Mouse (Mus musculus): ENCODE results near the gene Cdkal1. TPM values are rescaled to one million over a fixed set of nuclear protein-coding genes. Genes with fewer than 3 reads are reported as not detected.

The Cdkal1 gene
- polyA plus RNA-seq, 1 experiment from 2014 or later: 8.2 TPM

DNA sequence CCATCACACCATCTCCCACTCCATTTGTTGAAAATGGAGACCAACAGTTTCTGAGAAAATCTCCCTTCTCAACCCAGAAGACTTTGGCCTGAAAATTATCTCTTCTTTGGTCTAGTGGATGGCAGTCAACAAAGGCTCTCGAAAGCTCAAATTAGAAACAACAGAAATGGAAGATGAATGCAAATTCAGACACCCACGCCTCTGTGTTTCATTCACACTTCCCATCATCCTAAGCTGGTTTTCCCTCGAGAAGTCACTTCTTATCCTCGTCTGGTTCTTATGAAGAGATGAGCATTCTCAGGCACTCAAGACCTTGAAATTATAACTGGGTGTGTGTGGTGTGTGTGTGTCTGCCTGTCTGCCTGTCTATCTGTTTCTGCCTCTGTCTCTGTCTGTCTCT is 621.0 kb downstream of the Cdkal1 start:
- H3K9ac ChIP-seq: no peak overlapping the region
- no peak for ATAC-seq (ENCODE audit: insufficient read depth)
- H3K27ac ChIP-seq (replicated peaks): no peak overlapping the region
- H3K4me1 ChIP-seq (replicated peaks): no peaks in the 10 kb centered on the region
- WGBS (ENCODE audit: insufficient replicate concordance): 59% methylated on average over 4 of the region's 4 CpGs
- H3K36me3 ChIP-seq (replicated peaks): no peaks in the 10 kb centered on the region
- H3K9me3 ChIP-seq (replicated peaks): no peaks in the 10 kb centered on the region
- H3K4me2 ChIP-seq: no peak overlapping the region
- no peaks in the 10 kb centered on the region for H3K27me3 ChIP-seq
- no peak overlapping the region for H3K4me3 ChIP-seq (replicated peaks)

DNA sequence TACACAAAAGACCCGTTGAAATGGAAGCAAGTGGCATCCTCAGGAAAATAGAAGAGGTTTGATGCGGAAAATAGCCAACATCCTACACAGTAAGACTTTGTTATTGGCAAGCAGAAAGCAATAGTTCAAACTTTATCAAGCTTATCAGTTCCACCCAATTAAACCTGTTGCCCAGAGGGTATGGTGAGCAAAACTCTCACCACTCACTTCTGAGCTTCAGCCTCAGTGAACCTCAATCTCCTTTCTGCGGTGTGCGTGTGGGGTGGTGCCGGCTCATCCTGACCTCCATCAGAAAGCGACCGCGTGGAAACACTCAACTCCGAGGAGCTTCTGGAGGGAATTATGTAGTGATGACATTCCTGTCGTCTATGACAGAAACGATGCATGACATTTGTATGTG is 621.5 kb downstream of the Cdkal1 start:
- Histone ChIP-seq H3K9me3 (replicated peaks) (no peaks in the 10 kb centered on the region), H3K4me2 (no peak overlapping the region), H3K27me3 (no peaks in the 10 kb centered on the region), H3K4me3 (replicated peaks) (no peak overlapping the region), H3K4me1 (replicated peaks) (no peaks in the 10 kb centered on the region), H3K36me3 (replicated peaks) (no peaks in the 10 kb centered on the region), H3K9ac (no peak overlapping the region), H3K27ac (replicated peaks) (no peak overlapping the region)
- 79% methylated on average over 11 of the region's 11 CpGs for WGBS (ENCODE audit: insufficient replicate concordance)
- ATAC-seq (ENCODE audit: insufficient read depth): no peak

GRCm38 (mm10) chr13:29232681-29233080 is 622.8 kb downstream of the Cdkal1 start:
- ATAC-seq (ENCODE audit: insufficient read depth): no peak
- H3K27ac ChIP-seq (replicated peaks): no peak overlapping the region
- H3K9me3 ChIP-seq (replicated peaks): no peaks in the 10 kb centered on the region
- H3K4me3 ChIP-seq (replicated peaks): no peak overlapping the region
- 33% methylated on average over 4 of the region's 4 CpGs for WGBS (ENCODE audit: insufficient replicate concordance)
- H3K27me3 ChIP-seq: no peaks in the 10 kb centered on the region
- no peak overlapping the region for H3K9ac ChIP-seq
- H3K36me3 ChIP-seq (replicated peaks): no peaks in the 10 kb centered on the region
- H3K4me2 ChIP-seq: no peak overlapping the region
- H3K4me1 ChIP-seq (replicated peaks): no peaks in the 10 kb centered on the region

GRCm38 (mm10) chr13:29224815-29225214 is 630.7 kb downstream of the Cdkal1 start:
- ATAC-seq (ENCODE audit: insufficient read depth): no peak
- no peaks in the 10 kb centered on the region for H3K27me3 ChIP-seq
- no peak overlapping the region for H3K4me3 ChIP-seq (replicated peaks)
- H3K4me1 ChIP-seq (replicated peaks): no peaks in the 10 kb centered on the region
- H3K4me2 ChIP-seq: no peak overlapping the region
- H3K9me3 ChIP-seq (replicated peaks): no peaks in the 10 kb centered on the region
- no peak overlapping the region for H3K27ac ChIP-seq (replicated peaks)
- H3K9ac ChIP-seq: no peak overlapping the region
- H3K36me3 ChIP-seq (replicated peaks): no peaks in the 10 kb centered on the region
- WGBS (ENCODE audit: insufficient replicate concordance): 57% methylated on average over 5 of the region's 5 CpGs

- no peak overlapping the region for H3K4me3 ChIP-seq (replicated peaks)
- WGBS (ENCODE audit: insufficient replicate concordance): 53% methylated on average over 10 of the region's 10 CpGs
- no peaks in the 10 kb centered on the region for H3K36me3 ChIP-seq (replicated peaks)
- H3K27me3 ChIP-seq: no peaks in the 10 kb centered on the region
- H3K9ac ChIP-seq: no peak overlapping the region
- no peak overlapping the region for H3K4me2 ChIP-seq
- no peaks in the 10 kb centered on the region for H3K4me1 ChIP-seq (replicated peaks)
- ATAC-seq (ENCODE audit: insufficient read depth): no peak
- H3K27ac ChIP-seq (replicated peaks): no peak overlapping the region
- H3K9me3 ChIP-seq (replicated peaks): no peaks in the 10 kb centered on the region
These were observed 633.1 kb downstream of the Cdkal1 start for GRCm38 (mm10) chr13:29222261-29222838.

DNA sequence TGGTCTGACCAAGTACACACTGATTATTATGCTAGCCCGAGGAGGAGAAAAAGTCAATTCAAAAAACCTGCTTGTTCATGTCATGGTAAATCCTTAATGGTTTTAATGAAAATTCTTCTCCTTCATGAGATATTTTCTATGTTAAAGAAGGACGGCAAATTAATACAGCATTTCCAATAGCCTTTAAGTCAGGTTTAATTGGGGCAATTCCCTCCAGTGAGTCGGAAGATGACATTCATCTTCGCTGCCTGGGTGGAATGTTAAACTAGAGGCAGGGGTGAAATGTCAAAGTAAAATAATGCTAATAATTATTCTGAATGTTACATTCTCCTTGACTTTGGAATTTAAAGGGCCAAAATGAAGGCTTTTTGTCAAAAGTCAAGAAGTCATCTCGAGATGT is 633.8 kb downstream of the Cdkal1 start:
- Histone ChIP-seq H3K4me1 (replicated peaks) (no peaks in the 10 kb centered on the region), H3K27ac (replicated peaks) (no peak overlapping the region), H3K4me3 (replicated peaks) (no peak overlapping the region), H3K27me3 (no peaks in the 10 kb centered on the region), H3K36me3 (replicated peaks) (no peaks in the 10 kb centered on the region), H3K9ac (no peak overlapping the region), H3K9me3 (replicated peaks) (no peaks in the 10 kb centered on the region), H3K4me2 (no peak overlapping the region)
- ATAC-seq (ENCODE audit: insufficient read depth): no peak
- WGBS (ENCODE audit: insufficient replicate concordance): 66% methylated on average over 5 of the region's 5 CpGs

- Histone ChIP-seq H3K4me3 (replicated peaks) (no peak overlapping the region), H3K27me3 (no peaks in the 10 kb centered on the region), H3K27ac (replicated peaks) (no peak overlapping the region), H3K4me2 (no peak overlapping the region), H3K9ac (no peak overlapping the region), H3K36me3 (replicated peaks) (no peaks in the 10 kb centered on the region), H3K9me3 (replicated peaks) (no peaks in the 10 kb centered on the region), H3K4me1 (replicated peaks) (no peaks in the 10 kb centered on the region)
- ATAC-seq (ENCODE audit: insufficient read depth): no peak
These were observed 636.8 kb downstream of the Cdkal1 start for GRCm38 (mm10) chr13:29218594-29219230.

DNA sequence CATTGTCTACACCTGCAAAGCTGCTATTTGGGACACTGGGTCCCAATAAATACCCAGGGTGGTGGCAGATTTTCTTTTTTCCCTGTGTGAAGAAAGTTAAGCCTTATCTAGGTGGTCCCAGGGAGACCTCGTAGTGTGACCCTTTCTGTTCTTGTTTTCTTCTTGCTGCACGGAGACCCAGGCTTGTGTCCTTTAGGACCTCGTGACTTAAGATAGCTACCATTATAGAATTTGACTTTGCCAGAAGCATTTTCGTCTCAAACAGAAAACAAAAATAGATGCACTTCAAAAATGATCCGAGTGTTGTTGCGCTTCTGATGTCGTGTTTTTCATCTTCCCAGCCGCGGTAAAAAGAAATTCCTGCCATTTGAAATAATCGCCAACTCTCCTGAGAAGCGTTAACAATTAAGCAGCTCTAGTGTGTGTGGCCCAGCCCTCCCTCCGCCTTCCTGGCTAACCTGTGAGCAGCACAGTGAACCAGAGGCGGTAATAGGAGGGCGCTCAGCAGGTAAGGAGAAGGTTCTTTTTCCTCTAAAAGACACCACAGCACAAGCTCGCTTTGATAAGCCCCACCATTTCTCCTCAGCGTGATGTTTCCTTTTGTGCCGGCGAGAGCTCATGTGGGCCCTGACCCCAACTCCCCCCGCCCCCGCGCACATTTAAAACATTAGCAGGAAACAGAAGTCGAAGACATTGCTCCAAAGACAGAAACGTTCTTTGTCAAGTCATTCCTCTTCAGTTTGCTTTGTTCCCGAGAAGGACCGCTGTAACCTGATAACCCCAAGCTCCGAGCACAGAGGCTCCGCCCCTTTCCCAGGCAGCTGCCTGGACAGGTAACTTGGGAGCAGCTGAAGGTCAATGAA is 645.1 kb downstream of the Cdkal1 start:
- H3K9ac ChIP-seq: no peak overlapping the region
- H3K36me3 ChIP-seq (replicated peaks): no peaks in the 10 kb centered on the region
- 5% methylated on average over 27 of the region's 27 CpGs for WGBS (ENCODE audit: insufficient replicate concordance)
- H3K4me1 ChIP-seq (replicated peaks): no peaks in the 10 kb centered on the region
- H3K4me3 ChIP-seq (replicated peaks): peak overlapping the region; percentile 35
- H3K4me2 ChIP-seq: peak overlapping the region; percentile 59
- no peak for ATAC-seq (ENCODE audit: insufficient read depth)
- no peaks in the 10 kb centered on the region for H3K27me3 ChIP-seq
- H3K27ac ChIP-seq (replicated peaks): no peak overlapping the region
- no peaks in the 10 kb centered on the region for H3K9me3 ChIP-seq (replicated peaks)

- no peak overlapping the region for H3K9ac ChIP-seq
- H3K27me3 ChIP-seq: no peaks in the 10 kb centered on the region
- H3K9me3 ChIP-seq (replicated peaks): no peaks in the 10 kb centered on the region
- no peak overlapping the region for H3K4me2 ChIP-seq
- no peak overlapping the region for H3K27ac ChIP-seq (replicated peaks)
- no peaks in the 10 kb centered on the region for H3K36me3 ChIP-seq (replicated peaks)
- no peaks in the 10 kb centered on the region for H3K4me1 ChIP-seq (replicated peaks)
- WGBS (ENCODE audit: insufficient replicate concordance): 74% methylated on average over 6 of the region's 6 CpGs
- no peak for ATAC-seq (ENCODE audit: insufficient read depth)
- H3K4me3 ChIP-seq (replicated peaks): no peak overlapping the region
These were observed 646.7 kb downstream of the Cdkal1 start for GRCm38 (mm10) chr13:29208749-29209148.

DNA sequence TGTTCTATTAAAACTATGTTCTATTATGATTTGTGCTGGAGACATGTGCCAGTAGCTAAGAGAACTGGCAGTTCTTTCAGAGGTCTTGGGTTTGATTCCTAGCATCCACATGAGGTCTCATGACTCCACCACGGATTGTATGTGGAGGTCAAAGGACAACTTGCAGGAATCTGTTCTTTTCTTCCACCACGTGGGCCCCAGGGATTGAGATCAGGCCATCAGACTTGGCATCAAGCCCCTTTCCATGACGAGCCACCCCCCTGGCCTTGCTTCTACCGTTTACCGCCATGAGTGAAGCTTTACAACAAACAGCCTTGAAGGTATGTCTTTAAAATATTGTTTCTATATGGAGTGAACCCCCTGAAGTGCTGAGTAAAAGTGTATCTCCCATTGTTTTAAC is 651.6 kb downstream of the Cdkal1 start:
- ATAC-seq (ENCODE audit: insufficient read depth): no peak
- H3K9ac ChIP-seq: no peak overlapping the region

DNA sequence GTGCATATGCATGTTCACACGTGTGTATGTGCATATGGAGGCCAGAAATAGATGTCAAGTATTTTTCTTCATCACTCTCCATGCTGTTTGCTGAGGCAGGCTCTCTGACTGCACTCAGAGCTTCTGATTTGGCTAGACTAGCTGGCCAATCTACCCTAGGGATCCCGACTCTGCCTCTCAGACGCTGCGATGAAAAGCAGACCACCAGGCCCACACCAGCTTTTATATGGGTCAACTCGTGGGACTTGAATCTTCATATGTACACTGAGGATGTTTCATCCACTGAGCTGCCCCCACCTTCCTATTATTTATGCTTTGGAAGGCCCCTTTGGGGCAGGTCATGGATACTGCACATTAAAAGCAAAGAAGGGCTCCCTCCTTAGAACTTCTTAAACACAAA is 652.0 kb downstream of the Cdkal1 start:
- H3K36me3 ChIP-seq (replicated peaks): no peaks in the 10 kb centered on the region

More for the DNA sequence above, 651.6 kb downstream of the Cdkal1 start:
- Histone ChIP-seq H3K27ac (replicated peaks) (no peak overlapping the region), H3K4me1 (replicated peaks) (no peaks in the 10 kb centered on the region), H3K27me3 (no peaks in the 10 kb centered on the region), H3K9me3 (replicated peaks) (no peaks in the 10 kb centered on the region), H3K4me3 (replicated peaks) (no peak overlapping the region), H3K4me2 (no peak overlapping the region), H3K36me3 (replicated peaks) (no peaks in the 10 kb centered on the region)
- 58% methylated on average over 5 of the region's 5 CpGs for WGBS (ENCODE audit: insufficient replicate concordance)

More for the DNA sequence above, 652.0 kb downstream of the Cdkal1 start:
- Histone ChIP-seq H3K4me2 (no peak overlapping the region), H3K4me3 (replicated peaks) (no peak overlapping the region), H3K27me3 (no peaks in the 10 kb centered on the region), H3K4me1 (replicated peaks) (no peaks in the 10 kb centered on the region), H3K27ac (replicated peaks) (no peak overlapping the region), H3K9ac (no peak overlapping the region), H3K9me3 (replicated peaks) (no peaks in the 10 kb centered on the region)
- ATAC-seq (ENCODE audit: insufficient read depth): no peak
- WGBS (ENCODE audit: insufficient replicate concordance): 67% methylated on average over 5 of the region's 5 CpGs

Data from liver, embryonic 15.5 days (tissue).